Mouse (Mus musculus) MEL (cell line): ENCODE measurements at regions not wholly inside any gene's neighbourhood (a gene's known extent, or its start where the extent isn't known, plus 50 kb on each side); places are given as distances from the start of the nearest gene placed in this dataset.
A peak's percentile ranks its signal among the peaks of the same experiment; 100 is the strongest.

Experiments used
- DNase-seq: peaks from one replicate; pipeline ENCODE4 v3.0.0; 2011; ENCODE audit warnings: low read depth, low spot score
- H3K27ac ChIP-seq: 2 replicates; pipeline ENCODE4 v1.5.1; 2012; ENCODE audit warnings: low read depth, mild to moderate bottlenecking, control low read depth, low read length, moderate library complexity; ENCODE audit not compliant: control insufficient read depth
- H3K27me3 ChIP-seq, 2 experiments: fragments of 150-350 bp in 1 of 2; sonication (generic) in 1 of 2; 2 replicates each; pipeline ENCODE4 v1.6.1; 2012; ENCODE audit warnings: low read length in 2 of 2, mild to moderate bottlenecking in 2 of 2, improper control_type of control experiment in 1 of 2, moderate library complexity in 1 of 2; ENCODE audit not compliant: insufficient read depth in 2 of 2, control insufficient read depth in 1 of 2
- H3K36me3 ChIP-seq, 2 experiments: 2 replicates each; pipeline ENCODE4 v1.6.1; 2012 to 2014; ENCODE audit warnings: low read length in 2 of 2, improper control_type of control experiment in 1 of 2, inconsistent platforms in 1 of 2, mild to moderate bottlenecking in 1 of 2; ENCODE audit not compliant: insufficient read depth in 2 of 2, control insufficient read depth in 1 of 2
- H3K4me1 ChIP-seq, 2 experiments: fragments of 150-350 bp in 1 of 2; sonication (generic) in 1 of 2; 2 replicates each; pipeline ENCODE4 v1.6.1; 2012; ENCODE audit warnings: low read length in 2 of 2, improper control_type of control experiment in 1 of 2, mild to moderate bottlenecking in 1 of 2; ENCODE audit not compliant: insufficient read depth in 2 of 2, control insufficient read depth in 1 of 2
- H3K4me3 ChIP-seq, 2 experiments: fragments of 150-350 bp in 1 of 2; sonication (generic) in 1 of 2; 2 replicates each; pipeline ENCODE4 v1.5.1; 2012; ENCODE audit warnings: low read depth in 2 of 2, low read length in 2 of 2, mild to moderate bottlenecking in 2 of 2, moderate library complexity in 2 of 2, control low read depth in 1 of 2, improper control_type of control experiment in 1 of 2; ENCODE audit not compliant: control insufficient read depth in 1 of 2, insufficient read depth in 1 of 2
- H3K79me2 ChIP-seq: 2 replicates; pipeline ENCODE4 v1.6.1; 2012; ENCODE audit warnings: mild to moderate bottlenecking, low read length, moderate library complexity; ENCODE audit not compliant: control insufficient read depth, poor library complexity, insufficient read depth
- H3K9ac ChIP-seq: 2 replicates; pipeline ENCODE4 v1.6.1; 2012; ENCODE audit warnings: low read depth, mild to moderate bottlenecking, control low read depth, low read length, moderate library complexity; ENCODE audit not compliant: control insufficient read depth, poor library complexity, severe bottlenecking
- H3K9me3 ChIP-seq: fragments of 150-350 bp; sonication (generic); replicated peaks from 2 replicates; pipeline ENCODE4 v1.6.1; 2012; ENCODE audit warnings: mild to moderate bottlenecking, low read length, improper control_type of control experiment, moderate library complexity; ENCODE audit not compliant: insufficient read depth
- BHLHE40 ChIP-seq: IDR thresholded peaks from 2 replicates; pipeline ENCODE4 v1.6.1; 2012; ENCODE audit warnings: low read depth, mild to moderate bottlenecking, inconsistent platforms, low read length, improper control_type of control experiment, borderline replicate concordance
- CHD2 ChIP-seq: IDR thresholded peaks from 2 replicates; pipeline ENCODE4 v1.6.1; 2011; ENCODE audit warnings: low read length, improper control_type of control experiment
- CTCF ChIP-seq, 3 experiments: IDR thresholded peaks in 2 of 3; conservative IDR thresholded peaks in 1 of 3; 2 replicates each; pipeline ENCODE4 v1.5.1; 2011 to 2012; ENCODE audit warnings: low read length in 3 of 3, low read depth in 2 of 3, mild to moderate bottlenecking in 2 of 3, improper control_type of control experiment in 1 of 3, inconsistent platforms in 1 of 3, mixed read lengths in 1 of 3, moderate library complexity in 1 of 3; ENCODE audit not compliant: control insufficient read depth in 1 of 3, insufficient read depth in 1 of 3, poor library complexity in 1 of 3, severe bottlenecking in 1 of 3
- E2F4 ChIP-seq: IDR thresholded peaks from 2 replicates; pipeline ENCODE4 v1.6.1; 2011; ENCODE audit warnings: low read depth, low read length, improper control_type of control experiment, borderline replicate concordance
- ELF1 ChIP-seq: IDR thresholded peaks from 2 replicates; pipeline ENCODE4 v1.6.1; 2014; ENCODE audit warnings: low read depth, mild to moderate bottlenecking, inconsistent platforms, low read length, improper control_type of control experiment, moderate library complexity
- EP300 ChIP-seq, 2 experiments: IDR thresholded peaks; 2 replicates each; pipeline ENCODE4 v1.6.1; 2011; ENCODE audit warnings: improper control_type of control experiment in 2 of 2, low read length in 2 of 2, low read depth in 1 of 2, mild to moderate bottlenecking in 1 of 2
- ETS1 ChIP-seq: IDR thresholded peaks from 2 replicates; pipeline ENCODE4 v1.6.1; 2012; ENCODE audit warnings: low read depth, mild to moderate bottlenecking, inconsistent platforms, low read length, improper control_type of control experiment, moderate library complexity
- GABPA ChIP-seq: IDR thresholded peaks from 2 replicates; pipeline ENCODE4 v1.6.1; 2012; ENCODE audit warnings: low read depth, mild to moderate bottlenecking, inconsistent platforms, low read length, improper control_type of control experiment, moderate library complexity
- HCFC1 ChIP-seq: IDR thresholded peaks from 2 replicates; pipeline ENCODE4 v1.6.1; 2012; ENCODE audit warnings: low read depth, mild to moderate bottlenecking, inconsistent platforms, low read length, improper control_type of control experiment, moderate library complexity
- KAT2A ChIP-seq: conservative IDR thresholded peaks from 2 replicates; pipeline ENCODE4 v1.6.1; 2012; ENCODE audit warnings: low read depth, low read length, improper control_type of control experiment, inconsistent platforms
- MAFK ChIP-seq: IDR thresholded peaks from 2 replicates; pipeline ENCODE4 v1.6.1; 2011; ENCODE audit warnings: low read depth, mild to moderate bottlenecking, low read length, improper control_type of control experiment, borderline replicate concordance
- MAZ ChIP-seq: IDR thresholded peaks from 2 replicates; pipeline ENCODE4 v1.6.1; 2012; ENCODE audit warnings: low read depth, mild to moderate bottlenecking, inconsistent platforms, low read length, improper control_type of control experiment
- MEF2A ChIP-seq: IDR thresholded peaks from 2 replicates; pipeline ENCODE4 v1.6.1; 2014; ENCODE audit warnings: low read depth, mild to moderate bottlenecking, inconsistent platforms, low read length, improper control_type of control experiment; ENCODE audit not compliant: poor library complexity, insufficient replicate concordance, severe bottlenecking; ENCODE audit errors: extremely low read depth
- MYB ChIP-seq: IDR thresholded peaks from 2 replicates; pipeline ENCODE4 v1.6.1; 2011; ENCODE audit warnings: mild to moderate bottlenecking, low read depth, low read length, improper control_type of control experiment
- MYC ChIP-seq: IDR thresholded peaks from 2 replicates; pipeline ENCODE4 v1.6.1; 2011; ENCODE audit warnings: low read depth, mild to moderate bottlenecking, low read length, improper control_type of control experiment, moderate library complexity
- NELFE ChIP-seq: IDR thresholded peaks from 2 replicates; pipeline ENCODE4 v1.6.1; 2011; ENCODE audit warnings: low read depth, low read length, improper control_type of control experiment
- POLR2A ChIP-seq, 2 experiments: IDR thresholded peaks; 2 replicates each; pipeline ENCODE4 v1.6.1; 2011 to 2012; ENCODE audit warnings: low read length in 2 of 2, mild to moderate bottlenecking in 2 of 2, control low read depth in 1 of 2, improper control_type of control experiment in 1 of 2, low read depth in 1 of 2, moderate library complexity in 1 of 2; ENCODE audit not compliant: control insufficient read depth in 1 of 2, insufficient read depth in 1 of 2, poor library complexity in 1 of 2
- POLR2AphosphoS2 ChIP-seq: IDR thresholded peaks from 2 replicates; pipeline ENCODE4 v1.6.1; 2011; ENCODE audit warnings: low read length, improper control_type of control experiment
- POLR2AphosphoS5 ChIP-seq: IDR thresholded peaks from 2 replicates; pipeline ENCODE4 v1.6.1; 2012; ENCODE audit warnings: low read depth, borderline replicate concordance, mild to moderate bottlenecking, inconsistent platforms, low read length, moderate library complexity, mixed read lengths
- TBP ChIP-seq: IDR thresholded peaks from 2 replicates; pipeline ENCODE4 v1.8.0; 2011; ENCODE audit warnings: low read depth, low read length, improper control_type of control experiment
- UBTF ChIP-seq: IDR thresholded peaks from 2 replicates; pipeline ENCODE4 v1.6.1; 2012; ENCODE audit warnings: low read depth, mild to moderate bottlenecking, inconsistent platforms, low read length, improper control_type of control experiment, moderate library complexity, borderline replicate concordance; ENCODE audit not compliant: insufficient read depth
- USF1 ChIP-seq: IDR thresholded peaks from 2 replicates; pipeline ENCODE4 v1.6.1; 2014; ENCODE audit warnings: low read depth, mild to moderate bottlenecking, inconsistent platforms, low read length, improper control_type of control experiment, moderate library complexity
- ZC3H11A ChIP-seq: IDR thresholded peaks from 2 replicates; pipeline ENCODE4 v1.6.1; 2012; ENCODE audit warnings: low read depth, mild to moderate bottlenecking, inconsistent platforms, low read length, improper control_type of control experiment
- ZNF384 ChIP-seq: IDR thresholded peaks from 2 replicates; pipeline ENCODE4 v1.6.1; 2012; ENCODE audit warnings: low read depth, mild to moderate bottlenecking, inconsistent platforms, low read length, improper control_type of control experiment

- no peaks in the 10 kb centered on the region for H3K27me3 ChIP-seq
- DNase-seq: peak; percentile 21
- H3K4me1 ChIP-seq: no peaks in the 10 kb centered on the region
- no peak overlapping the region for H3K9ac ChIP-seq
- H3K36me3 ChIP-seq: no peaks in the 10 kb centered on the region
- H3K79me2 ChIP-seq: no peaks in the 10 kb centered on the region
- no peak overlapping the region for H3K27ac ChIP-seq
- TF ChIP-seq GABPA (no peak), ZNF384 (peak; percentile 51; the same call in 1 of the 2 replicates), ZC3H11A (no peak), HCFC1 (peak; percentile 93), KAT2A (peak; percentile 79), POLR2AphosphoS2 (no peak), ELF1 (peak; percentile 66; the same call in 1 of the 2 replicates), MYC (no peak), MYB (no peak), TBP (no peak), CTCF (IDR thresholded peaks at IDR 0.05 in 2 of 3, conservative IDR thresholded peaks at IDR 0.05 in 1 of 3; ENCODE audit: control insufficient read depth in 1 of 3, insufficient read depth in 1 of 3, low read depth in 2 of 3, low read length in 3 of 3, poor library complexity in 1 of 3, severe bottlenecking in 1 of 3) (no peak)
- TF ChIP-seq, all 39 proteins: peak for 4
- Histone ChIP-seq H3K9me3 (no peaks in the 10 kb centered on the region), H3K4me3 (no peak overlapping the region)
Observed at GRCm38 (mm10) chr2:33986420-33986819, 98.7 kb upstream of the Mvb12b start.

- Histone ChIP-seq H3K9me3 (no peaks in the 10 kb centered on the region), H3K27ac (no peak overlapping the region), H3K4me1 (no peaks in the 10 kb centered on the region), H3K27me3 (no peaks in the 10 kb centered on the region), H3K36me3 (no peaks in the 10 kb centered on the region), H3K4me3 (no peak overlapping the region), H3K9ac (no peak overlapping the region), H3K79me2 (no peaks in the 10 kb centered on the region)
- TF ChIP-seq TBP: no peak
- TF ChIP-seq MAZ: no peak
- TF ChIP-seq CHD2: no peak
- TF ChIP-seq E2F4: no peak
- TF ChIP-seq POLR2AphosphoS5: no peak
- TF ChIP-seq MAFK: no peak
- TF ChIP-seq ETS1: no peak
- no peak for TF ChIP-seq BHLHE40
- no peak for TF ChIP-seq UBTF
- TF ChIP-seq KAT2A: no peak
- TF ChIP-seq HCFC1: no peak
- TF ChIP-seq EP300 (IDR thresholded peaks at IDR 0.05; ENCODE audit: low read depth in 1 of 2, low read length in 2 of 2): no peak
- TF ChIP-seq USF1: no peak
- no peak for TF ChIP-seq POLR2A (IDR thresholded peaks at IDR 0.05; ENCODE audit: control insufficient read depth in 1 of 2, insufficient read depth in 1 of 2, low read depth in 1 of 2, low read length in 2 of 2, poor library complexity in 1 of 2)
- TF ChIP-seq MEF2A: no peak
- no peak for TF ChIP-seq NELFE
- DNase-seq: no peak
Observed at GRCm38 (mm10) chr2:33985316-33985715, 97.6 kb upstream of the Mvb12b start.
